Mouse (Mus musculus) central nervous system, embryonic 14 days (tissue): ENCODE results near the gene Olfr324. TPM values are rescaled to one million over a fixed set of nuclear protein-coding genes. Genes with fewer than 3 reads are reported as not detected.

Experiments used
- polyA plus RNA-seq: library from polyadenylated mRNA; depleted of rRNA; stranded (reverse); fragments of >200 nt; gene quantifications from 2 replicates; pipeline ENCODE4 v1.2.3, GENCODE M21; 2012; rRNA removed

Gene Olfr324
- 0.03 and 0.05 TPM in 2 replicates for polyA plus RNA-seq

DNA sequence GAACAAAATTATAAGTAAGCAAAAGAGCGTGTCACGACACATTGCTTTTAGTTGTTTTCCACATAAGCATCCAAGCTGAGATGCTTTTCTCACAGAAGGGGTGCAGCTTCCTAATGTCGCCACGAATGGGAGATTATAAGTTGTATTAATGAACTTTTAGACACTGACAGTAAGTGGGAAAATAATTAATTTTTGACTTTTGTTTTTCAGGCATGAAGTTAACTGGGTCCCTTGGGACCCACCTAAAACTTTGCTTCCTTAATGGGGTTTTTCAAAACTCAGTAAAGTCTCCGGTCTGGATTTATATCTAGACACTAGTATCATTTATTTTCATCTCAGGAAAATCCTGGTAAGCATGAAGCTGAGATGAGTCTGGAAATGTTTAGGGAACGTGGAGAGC lies at the start of gene Olfr324:
Gene Olfr324 (plus strand): TSS at position 301 of the 400 bp plus-strand sequence.

DNA sequence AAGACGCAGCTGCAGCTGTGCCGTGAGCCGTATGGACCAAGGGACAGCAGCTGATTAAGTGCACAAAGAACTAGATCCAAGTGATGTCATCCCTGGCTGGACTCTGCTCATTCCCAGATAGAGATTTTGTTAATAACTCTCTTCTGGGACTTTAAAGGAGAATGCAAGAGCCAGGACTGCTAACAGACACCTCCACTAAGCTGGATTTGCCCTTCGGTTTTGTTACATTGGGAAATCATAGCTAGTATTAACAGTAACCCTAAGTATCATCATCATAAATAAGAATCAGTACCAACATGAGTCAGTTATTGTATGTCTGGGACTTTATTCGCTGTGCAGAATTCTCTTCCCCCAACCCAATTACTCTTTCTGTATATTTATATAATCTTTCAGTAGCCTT lies 48.6 kb upstream of the Olfr324 start, which contains the start of gene Olfr329-ps:
Gene Olfr329-ps (minus strand): TSS at position 101 of the 400 bp plus-strand sequence.

DNA sequence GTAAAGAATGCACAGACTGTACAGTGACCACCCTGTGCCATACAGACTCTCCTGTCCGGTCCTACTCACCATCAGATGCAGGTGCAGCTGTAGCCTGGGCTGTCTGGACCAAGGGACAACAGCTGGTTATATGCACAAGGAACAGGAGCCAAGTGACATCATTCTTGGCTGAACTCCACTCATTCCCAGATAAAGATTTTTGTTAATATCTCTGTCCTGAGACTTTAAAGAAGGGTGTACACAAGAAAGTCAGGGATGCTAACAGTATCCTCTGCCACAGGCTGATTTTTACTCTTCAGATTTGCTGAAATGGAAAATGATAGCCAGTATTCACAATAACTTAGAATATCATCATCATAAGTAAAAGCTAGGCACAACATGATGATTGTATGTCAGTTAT lies 39.4 kb upstream of the Olfr324 start, which contains the start of gene Olfr328:
Gene Olfr328 (minus strand): TSS at position 101 of the 400 bp plus-strand sequence.

DNA sequence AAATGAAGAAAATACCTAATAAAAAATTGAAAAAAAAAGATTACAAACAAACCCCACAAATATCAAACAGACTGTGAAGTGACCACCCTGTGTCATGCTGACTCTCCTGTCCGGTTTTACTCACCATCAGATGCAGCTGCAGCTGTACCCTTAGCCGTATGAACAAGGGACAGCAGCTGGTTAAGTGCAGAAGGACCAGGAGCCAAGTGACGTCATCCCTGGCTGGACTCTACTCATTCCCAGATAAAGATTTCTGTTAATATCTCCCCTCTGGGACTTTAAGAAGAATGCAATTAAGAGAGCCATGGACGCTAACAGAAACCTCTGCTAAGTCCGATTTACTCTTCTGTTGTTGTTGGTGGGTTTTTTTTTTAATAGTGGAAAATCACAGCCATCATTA lies 24.5 kb upstream of the Olfr324 start, which contains the start of gene Olfr224:
Gene Olfr224 (minus strand): TSS at position 149 of the 400 bp plus-strand sequence.

DNA sequence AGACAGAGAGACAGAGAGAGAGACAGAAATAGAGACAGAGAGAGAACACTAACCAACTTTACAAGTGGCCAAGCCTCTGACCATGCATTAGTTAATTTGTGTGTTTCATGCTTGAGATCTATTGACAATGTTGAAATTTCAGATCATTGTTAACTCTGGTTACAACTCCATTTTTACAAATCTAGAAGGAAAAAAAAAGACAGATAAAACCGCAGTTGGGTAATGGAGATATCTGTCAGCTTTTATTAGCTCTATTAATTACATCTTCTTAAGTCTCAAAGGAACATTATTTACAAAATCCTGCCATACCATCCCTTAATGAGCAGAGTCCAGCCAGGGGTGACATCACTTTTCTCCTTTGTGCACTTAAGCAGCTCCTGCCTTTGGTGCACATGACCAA lies 17.5 kb upstream of the Olfr324 start, which contains the start of gene Olfr325:
Gene Olfr325 (plus strand): TSS at position 301 of the 400 bp plus-strand sequence.

DNA sequence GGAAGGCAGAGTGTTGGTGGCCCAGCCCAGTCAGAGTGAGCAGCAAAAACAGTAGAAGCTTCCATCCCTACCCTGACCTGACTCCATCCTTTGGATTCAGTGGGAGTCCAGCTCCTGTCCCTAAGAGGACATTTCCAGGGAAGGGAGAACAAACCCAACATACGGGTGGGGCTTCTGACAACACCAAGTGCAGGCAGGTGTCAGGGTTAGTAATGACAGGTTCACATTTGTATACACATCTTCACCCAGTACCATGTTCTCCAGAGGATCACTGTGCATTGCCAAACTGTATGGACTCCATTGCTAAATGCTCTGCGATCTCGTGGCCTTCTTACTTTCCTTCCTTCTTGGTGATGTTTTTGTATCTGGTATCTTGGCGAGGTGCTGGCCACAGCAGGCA lies 21.1 kb downstream of the Olfr324 start, which contains the start of gene 2210407C18Rik:
Gene 2210407C18Rik (minus strand): TSS at position 101 of the 400 bp plus-strand sequence.

DNA sequence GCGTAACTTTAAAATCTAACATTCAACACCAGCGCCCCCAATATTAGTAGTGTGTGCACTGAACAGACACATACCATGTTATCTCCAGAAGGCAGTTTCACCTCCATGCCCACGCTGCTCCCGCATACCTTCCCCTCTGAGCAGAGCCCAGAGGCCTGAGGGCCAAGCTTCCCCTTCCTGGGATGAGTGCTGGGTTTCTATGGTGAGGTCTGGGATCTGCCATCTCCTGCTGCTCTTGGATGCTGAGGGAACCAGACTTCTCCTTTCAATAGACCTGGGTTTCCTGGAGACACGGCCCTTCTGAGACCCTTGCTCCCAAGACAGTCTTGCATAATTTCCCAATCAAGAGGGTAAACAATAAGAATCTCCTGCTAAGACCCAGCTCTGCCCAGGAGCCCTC lies 35.5 kb downstream of the Olfr324 start, which contains the start of gene Olfr323:
Gene Olfr323 (minus strand): TSS at position 101 of the 400 bp plus-strand sequence.

DNA sequence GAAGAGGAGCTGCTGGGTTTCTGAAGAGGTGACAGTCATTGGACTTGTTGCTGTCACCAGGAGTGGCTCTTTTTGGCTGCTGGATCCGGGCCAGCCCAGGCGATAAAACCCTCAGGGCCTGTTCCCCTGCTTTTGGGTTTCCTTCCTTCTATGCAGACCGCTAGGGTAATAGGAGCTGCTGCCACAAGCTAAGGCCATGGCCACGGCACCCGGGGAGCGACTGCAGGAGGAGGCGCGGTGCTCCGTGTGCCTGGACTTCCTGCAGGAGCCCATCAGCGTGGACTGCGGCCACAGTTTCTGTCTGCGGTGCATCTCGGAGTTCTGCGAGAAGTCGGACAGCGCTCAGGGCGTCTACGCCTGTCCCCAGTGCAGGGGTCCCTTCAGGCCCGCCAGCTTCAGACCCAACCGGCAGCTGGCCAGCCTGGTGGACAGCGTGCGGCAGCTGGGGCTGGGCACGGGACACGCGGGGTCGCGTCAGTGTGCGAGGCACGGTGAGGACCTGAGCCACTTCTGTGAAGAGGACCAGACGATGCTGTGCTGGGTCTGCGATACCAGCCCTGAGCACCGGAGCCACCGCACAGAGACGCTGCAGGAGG lies 45.5 kb downstream of the Olfr324 start, which contains the start of gene Trim58:
Gene Trim58 (plus strand): TSS at position 194 of the 596 bp plus-strand sequence.

Other genes with a start within 250 kb of the Olfr324 start
- 0.11 and 0.13 TPM in 2 replicates for gene Lypd8, start 216.1 kb upstream of the Olfr324 start, polyA plus RNA-seq
- not detected in 2 replicates for gene 1810065E05Rik, start 174.0 kb upstream of the Olfr324 start, polyA plus RNA-seq
- gene Gm12253, start 162.6 kb upstream of the Olfr324 start, polyA plus RNA-seq: not detected in 2 replicates
- gene Lypd9, start 142.2 kb upstream of the Olfr324 start, polyA plus RNA-seq: not detected in 2 replicates
- gene Olfr30, start 132.8 kb upstream of the Olfr324 start, polyA plus RNA-seq: not detected in 2 replicates
- not detected in 2 replicates for gene Olfr332, start 102.6 kb upstream of the Olfr324 start, polyA plus RNA-seq
- gene Olfr331, start 92.5 kb upstream of the Olfr324 start, polyA plus RNA-seq: not detected in 2 replicates
- not detected in 2 replicates for gene Olfr330, start 60.3 kb upstream of the Olfr324 start, polyA plus RNA-seq
- not detected in 2 replicates for gene Olfr329-ps, start 48.7 kb upstream of the Olfr324 start, polyA plus RNA-seq
- gene Olfr328, start 39.5 kb upstream of the Olfr324 start, polyA plus RNA-seq: 0.02 and 0.03 TPM in 2 replicates
- 0.06 and 0.08 TPM in 2 replicates for gene Olfr224, start 24.6 kb upstream of the Olfr324 start, polyA plus RNA-seq
- not detected in 2 replicates for gene Olfr325, start 17.4 kb upstream of the Olfr324 start, polyA plus RNA-seq
- gene 2210407C18Rik, start 21.0 kb downstream of the Olfr324 start, polyA plus RNA-seq: not detected in 2 replicates
- gene Olfr323, start 35.4 kb downstream of the Olfr324 start, polyA plus RNA-seq: not detected in 2 replicates
- gene Trim58, start 45.4 kb downstream of the Olfr324 start, polyA plus RNA-seq: 0.11 TPM in 1 of 2 replicates, not detected in the other
- gene Olfr322, start 63.7 kb downstream of the Olfr324 start, polyA plus RNA-seq: 0.01 TPM in 1 of 2 replicates, not detected in the other
- gene Olfr320, start 86.0 kb downstream of the Olfr324 start, polyA plus RNA-seq: not detected in 2 replicates
- not detected in 2 replicates for gene Olfr319, start 104.0 kb downstream of the Olfr324 start, polyA plus RNA-seq
- not detected in 2 replicates for gene Olfr318, start 128.9 kb downstream of the Olfr324 start, polyA plus RNA-seq
- 0.16 and 0.28 TPM in 2 replicates for gene Olfr317, start 144.1 kb downstream of the Olfr324 start, polyA plus RNA-seq
- gene Olfr316, start 157.6 kb downstream of the Olfr324 start, polyA plus RNA-seq: not detected in 2 replicates
- not detected in 2 replicates for gene Olfr315, start 178.1 kb downstream of the Olfr324 start, polyA plus RNA-seq
- gene Olfr314, start 187.8 kb downstream of the Olfr324 start, polyA plus RNA-seq: not detected in 2 replicates
- gene Fam183b, start 206.8 kb downstream of the Olfr324 start, polyA plus RNA-seq: 2.4 and 3.0 TPM in 2 replicates
- not detected in 2 replicates for gene Olfr313, start 219.9 kb downstream of the Olfr324 start, polyA plus RNA-seq
- not detected in 2 replicates for gene Olfr312, start 234.1 kb downstream of the Olfr324 start, polyA plus RNA-seq
- not detected in 2 replicates for gene Olfr311, start 244.1 kb downstream of the Olfr324 start, polyA plus RNA-seq